Mouse (Mus musculus) CH12.LX (cell line): ENCODE data around the gene Fam168a. TPM values are rescaled to one million over a fixed set of nuclear protein-coding genes. Genes with fewer than 3 reads are reported as not detected.

ENCODE experiments used
- DNase-seq: peaks from one replicate; pipeline ENCODE4 v3.0.0-alpha.2; 2013; ENCODE audit errors: extremely low read depth
- H3K27ac ChIP-seq: 2 replicates; pipeline ENCODE4 v1.5.1; 2012; ENCODE audit warnings: low read depth, mild to moderate bottlenecking, control low read depth, moderate library complexity; ENCODE audit not compliant: insufficient read depth
- H3K27me3 ChIP-seq: replicated peaks from 2 replicates; pipeline ENCODE3; 2012; ENCODE audit warnings: inconsistent platforms
- H3K36me3 ChIP-seq, 2 experiments: replicated peaks in 1 of 2; 2 replicates each; pipeline versions ENCODE3 to v1.6.1; 2012; ENCODE audit warnings: inconsistent platforms in 1 of 2, low read length in 1 of 2, mild to moderate bottlenecking in 1 of 2, mixed read lengths in 1 of 2, moderate library complexity in 1 of 2; ENCODE audit not compliant: control insufficient read depth in 1 of 2, insufficient read depth in 1 of 2
- H3K4me1 ChIP-seq, 2 experiments: 2 replicates each; pipeline ENCODE4 v1.6.1; 2012; ENCODE audit warnings: inconsistent platforms in 1 of 2, moderate library complexity in 1 of 2; ENCODE audit not compliant: insufficient read depth in 2 of 2, control insufficient read depth in 1 of 2
- H3K4me2 ChIP-seq: 2 replicates; pipeline ENCODE4 v1.6.1; 2012; ENCODE audit warnings: low read depth, mild to moderate bottlenecking, control low read depth; ENCODE audit not compliant: poor library complexity, insufficient read depth, severe bottlenecking
- H3K4me3 ChIP-seq, 3 experiments: fragments of 150-350 bp in 1 of 3; sonication (generic) in 1 of 3; replicated peaks in 1 of 3; 2 replicates each; pipeline versions ENCODE3 to v1.5.1; 2011 to 2012; ENCODE audit warnings: low read depth in 2 of 3, low read length in 2 of 3, mild to moderate bottlenecking in 2 of 3, moderate library complexity in 2 of 3, control low read depth in 1 of 3, improper control_type of control experiment in 1 of 3, inconsistent platforms in 1 of 3, mixed read lengths in 1 of 3; ENCODE audit not compliant: poor library complexity in 1 of 3
- H3K79me2 ChIP-seq: replicated peaks from 2 replicates; pipeline ENCODE4 v1.6.1; 2012; ENCODE audit warnings: mild to moderate bottlenecking, moderate library complexity; ENCODE audit not compliant: control insufficient read depth, poor library complexity, insufficient read depth, severe bottlenecking; ENCODE audit errors: extremely low read depth
- H3K9ac ChIP-seq: 2 replicates; pipeline ENCODE4 v1.6.1; 2012; ENCODE audit warnings: low read depth, mild to moderate bottlenecking, control low read depth, moderate library complexity; ENCODE audit not compliant: insufficient read depth
- H3K9me3 ChIP-seq: replicated peaks from 2 replicates; pipeline ENCODE3; 2012; ENCODE audit warnings: low read length, inconsistent platforms, mixed read lengths
- BHLHE40 ChIP-seq: IDR thresholded peaks from 2 replicates; pipeline ENCODE4 v1.6.1; 2011; ENCODE audit warnings: mild to moderate bottlenecking, low read depth, low read length, improper control_type of control experiment
- CHD1 ChIP-seq: IDR thresholded peaks from 2 replicates; pipeline ENCODE4 v1.6.1; 2012; ENCODE audit warnings: low read depth, low read length, improper control_type of control experiment, inconsistent platforms
- CHD2 ChIP-seq: IDR thresholded peaks from 2 replicates; pipeline ENCODE4 v1.6.1; 2011; ENCODE audit warnings: low read length, improper control_type of control experiment
- E2F4 ChIP-seq: IDR thresholded peaks from 2 replicates; pipeline ENCODE4 v1.6.1; 2011; ENCODE audit warnings: low read depth, low read length, improper control_type of control experiment; ENCODE audit not compliant: insufficient replicate concordance
- EP300 ChIP-seq: IDR thresholded peaks from 2 replicates; pipeline ENCODE4 v1.6.1; 2011; ENCODE audit warnings: low read length, improper control_type of control experiment
- ETS1 ChIP-seq: conservative IDR thresholded peaks from 2 replicates; pipeline ENCODE4 v1.6.1; 2012; ENCODE audit warnings: low read depth, mild to moderate bottlenecking, inconsistent platforms, low read length, improper control_type of control experiment, moderate library complexity
- HCFC1 ChIP-seq: IDR thresholded peaks from 2 replicates; pipeline ENCODE4 v1.6.1; 2012; ENCODE audit warnings: low read depth, mild to moderate bottlenecking, inconsistent platforms, low read length, improper control_type of control experiment
- JUN ChIP-seq: IDR thresholded peaks from 2 replicates; pipeline ENCODE4 v1.6.1; 2011; ENCODE audit warnings: low read depth, mild to moderate bottlenecking, low read length, improper control_type of control experiment, moderate library complexity; ENCODE audit not compliant: insufficient read depth
- KAT2A ChIP-seq: IDR thresholded peaks from 2 replicates; pipeline ENCODE4 v1.6.1; 2012; ENCODE audit warnings: low read length, improper control_type of control experiment, inconsistent platforms; ENCODE audit not compliant: insufficient replicate concordance
- MAZ ChIP-seq: IDR thresholded peaks from 2 replicates; pipeline ENCODE4 v1.6.1; 2012; ENCODE audit warnings: low read depth, mild to moderate bottlenecking, inconsistent platforms, low read length, improper control_type of control experiment, moderate library complexity
- MEF2A ChIP-seq: IDR thresholded peaks from 2 replicates; pipeline ENCODE4 v1.6.1; 2014; ENCODE audit warnings: low read depth, mild to moderate bottlenecking, inconsistent platforms, low read length, improper control_type of control experiment, borderline replicate concordance
- NRF1 ChIP-seq: IDR thresholded peaks from 2 replicates; pipeline ENCODE4 v1.6.1; 2014; ENCODE audit warnings: low read depth, mild to moderate bottlenecking, inconsistent platforms, low read length, improper control_type of control experiment, moderate library complexity
- POLR2A ChIP-seq: IDR thresholded peaks from 2 replicates; pipeline ENCODE4 v1.6.1; 2011; ENCODE audit warnings: low read depth, mild to moderate bottlenecking, improper control_type of control experiment, low read length
- POLR2AphosphoS2 ChIP-seq: IDR thresholded peaks from 2 replicates; pipeline ENCODE4 v1.6.1; 2011; ENCODE audit warnings: low read depth, low read length, improper control_type of control experiment
- SIN3A ChIP-seq: IDR thresholded peaks from 2 replicates; pipeline ENCODE4 v1.6.1; 2012; ENCODE audit warnings: low read length, improper control_type of control experiment, inconsistent platforms
- SMC3 ChIP-seq: IDR thresholded peaks from 2 replicates; pipeline ENCODE4 v1.6.1; 2011; ENCODE audit warnings: low read depth, low read length, improper control_type of control experiment
- TBP ChIP-seq: conservative IDR thresholded peaks from 2 replicates; pipeline ENCODE4 v1.6.1; 2011; ENCODE audit warnings: low read depth, low read length, improper control_type of control experiment
- USF1 ChIP-seq: IDR thresholded peaks from 2 replicates; pipeline ENCODE4 v1.6.1; 2014; ENCODE audit warnings: low read depth, mild to moderate bottlenecking, inconsistent platforms, low read length, improper control_type of control experiment
- ZMIZ1 ChIP-seq: IDR thresholded peaks from 2 replicates; pipeline ENCODE4 v1.6.1; 2012; ENCODE audit warnings: low read depth, mild to moderate bottlenecking, inconsistent platforms, low read length, improper control_type of control experiment
- ZNF384 ChIP-seq: IDR thresholded peaks from 2 replicates; pipeline ENCODE4 v1.6.1; 2012; ENCODE audit warnings: low read depth, low read length, improper control_type of control experiment, inconsistent platforms
- dilution Hi-C: fragments of 300-500 bp; cut with MboI; formaldehyde crosslinking; loops from 2 replicates; pipeline ENCODE4 v1.14.3; 2020; ENCODE audit warnings: low sequenced_read_pairs; ENCODE audit not compliant: extremely low pct_unique_long_range_greater_than_20kb, extremely low pct_ligation_motif_present
- in situ Hi-C: fragments of 300-500 bp; cut with MboI; formaldehyde crosslinking; loops from 3 replicates; pipeline ENCODE4 v1.14.3; 2019; ENCODE audit warnings: low sequenced_read_pairs, low pct_ligation_motif_present, low pct_unique_long_range_greater_than_20kb, mixed read lengths
- polyA plus RNA-seq: library from polyadenylated mRNA; unstranded; fragments of >175 nt; gene quantifications from 2 replicates; pipeline ENCODE4 v1.2.1, GENCODE M21; 2012; ENCODE audit warnings: low read depth; ENCODE audit not compliant: insufficient read length
- total RNA-seq, 2 experiments: library from RNA; depleted of rRNA; stranded (reverse); fragments of 300-350 nt in 1 of 2; fragments of >200 nt in 1 of 2; gene quantifications; 2 replicates each; pipeline ENCODE4 v1.2.3; 2012 to 2014

Fam168a gene
- total and polyA plus RNA-seq, 3 experiments = 4.0 to 15.0 (median 4.9) TPM

DNA sequence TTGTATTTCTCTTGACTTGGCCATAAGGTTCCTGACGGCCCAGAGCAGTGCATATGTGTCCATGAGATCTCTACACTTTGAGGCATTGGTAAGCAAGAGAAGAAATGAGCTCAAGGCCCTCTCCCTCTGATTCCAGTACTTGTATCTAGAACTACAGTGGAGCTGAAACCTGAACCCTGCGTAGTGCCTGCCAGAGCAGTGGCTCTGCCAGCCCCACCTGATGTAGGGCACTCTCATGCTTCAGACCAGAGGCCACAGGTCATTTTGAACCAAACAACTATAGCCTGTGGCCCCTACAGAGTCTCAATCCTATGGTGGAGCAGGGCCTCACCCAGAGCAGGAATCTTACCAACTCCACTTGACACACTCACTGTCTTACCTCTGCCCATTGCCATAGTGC is 143.1 kb downstream of the Fam168a start:
- H3K4me1 ChIP-seq = peaks cover 34 to 100% of the 10 kb centered on the region in 2 experiments
- DNase-seq = no peak
- H3K9me3 ChIP-seq = peaks cover under 1% of the 10 kb centered on the region
- no peak overlapping the region for H3K4me3 ChIP-seq
- peaks cover 68 to 83% of the 10 kb centered on the region in 2 experiments for H3K36me3 ChIP-seq
- dilution Hi-C loops (no loop called here), in situ Hi-C loops (no loop called here)
- TF ChIP-seq CHD1 (no peak), ZNF384 (no peak), CHD2 (no peak), MAZ (no peak), JUN (no peak), ETS1 (no peak), NRF1 (no peak), POLR2A (no peak), KAT2A (no peak), MEF2A (no peak)
- H3K4me2 ChIP-seq = no peak overlapping the region
- no peak overlapping the region for H3K27ac ChIP-seq
- peaks cover 19% of the 10 kb centered on the region for H3K79me2 ChIP-seq
- H3K9ac ChIP-seq = no peak overlapping the region
- no peaks in the 10 kb centered on the region for H3K27me3 ChIP-seq

DNA sequence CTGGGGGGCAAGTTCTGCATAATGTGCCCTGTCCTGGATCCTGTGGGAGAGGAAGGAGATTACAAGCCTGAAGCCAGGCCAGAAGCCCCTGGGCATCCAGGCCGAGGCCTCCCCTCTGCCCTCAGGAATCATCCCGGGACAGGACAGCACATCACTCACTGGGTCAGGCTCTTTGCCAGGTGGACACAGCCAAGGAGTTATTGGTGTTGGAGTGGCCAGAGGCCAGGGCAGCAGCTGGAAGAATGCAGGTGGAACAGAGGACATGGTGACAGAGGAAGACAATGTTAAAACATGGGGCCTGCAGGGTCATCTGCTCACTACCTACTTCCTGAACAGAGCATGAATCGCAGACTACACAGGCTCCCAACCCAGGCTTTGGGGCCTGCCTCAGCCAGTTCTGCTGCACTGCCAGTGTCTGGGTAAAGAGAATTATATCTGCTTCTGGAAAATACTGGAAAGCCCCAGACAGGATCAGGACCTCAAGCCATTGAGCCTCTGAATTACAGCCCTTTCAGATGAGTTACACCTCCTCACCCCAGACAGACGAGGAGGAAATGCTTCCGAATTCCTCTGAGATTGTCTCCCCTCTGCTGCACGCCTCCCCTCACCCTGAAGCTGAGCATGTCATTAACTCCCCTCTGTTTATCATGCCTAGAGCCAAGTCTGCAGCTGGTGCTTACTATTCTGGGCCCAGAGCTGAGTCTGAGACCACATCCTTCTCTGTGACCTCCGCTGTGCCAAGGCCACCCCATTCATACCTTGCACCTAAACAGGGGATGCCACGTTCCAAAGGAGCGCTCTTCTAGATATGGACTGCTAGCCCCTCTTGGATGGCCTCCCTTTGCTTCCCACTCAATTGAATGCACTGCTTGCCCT is 145.3 kb downstream of the Fam168a start:
- Histone ChIP-seq H3K36me3 (peaks cover 52 to 67% of the 10 kb centered on the region in 2 experiments), H3K27ac (no peak overlapping the region), H3K27me3 (no peaks in the 10 kb centered on the region), H3K4me3 (no peak overlapping the region), H3K4me1 (peaks cover 27 to 98% of the 10 kb centered on the region in 2 experiments), H3K9ac (no peak overlapping the region), H3K4me2 (no peak overlapping the region), H3K9me3 (no peaks in the 10 kb centered on the region), H3K79me2 (peaks cover 19% of the 10 kb centered on the region)
- dilution Hi-C loops (no loop called here), in situ Hi-C loops (no loop called here)
- TF ChIP-seq POLR2A (no peak), TBP (no peak), SMC3 (no peak), USF1 (no peak), SIN3A (no peak), POLR2AphosphoS2 (no peak), ZMIZ1 (no peak), HCFC1 (no peak), E2F4 (no peak), KAT2A (no peak), ZNF384 (no peak), BHLHE40 (no peak), MEF2A (no peak), NRF1 (no peak), JUN (no peak), EP300 (no peak)
- no peak for DNase-seq
